Mouse (Mus musculus) spleen, postnatal 10 days (tissue): Measurements from ENCODE around the gene Lce1h.

ENCODE experiments used
- DNase-seq, 2 experiments: peaks; one replicate each; pipeline ENCODE4 v3.0.0; 2021 to 2022; ENCODE audit warnings: low spot score in 2 of 2

Gene Lce1h

DNA sequence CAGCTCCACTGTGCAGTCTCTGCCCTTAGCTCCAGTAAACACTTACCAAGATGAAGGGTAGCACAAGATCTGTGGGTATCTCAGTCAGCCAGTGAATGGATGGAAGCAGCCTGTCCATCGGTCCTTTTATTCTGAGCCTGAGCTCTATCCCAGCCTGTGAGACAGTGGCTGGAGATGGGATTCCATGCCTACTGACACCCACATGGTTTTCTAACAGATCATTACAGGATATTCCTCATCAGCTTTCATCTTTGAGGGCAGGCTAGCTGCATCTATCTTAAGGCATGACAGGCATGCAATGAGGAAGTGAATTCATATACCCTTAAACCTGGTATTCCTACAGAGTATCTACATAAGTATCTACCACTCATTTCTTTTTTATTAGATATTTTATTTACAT, at the start of gene Lce1h:
Gene Lce1h (minus strand): TSS at position 101 of the 400 bp plus-strand sequence.
- DNase-seq = no peak

DNA sequence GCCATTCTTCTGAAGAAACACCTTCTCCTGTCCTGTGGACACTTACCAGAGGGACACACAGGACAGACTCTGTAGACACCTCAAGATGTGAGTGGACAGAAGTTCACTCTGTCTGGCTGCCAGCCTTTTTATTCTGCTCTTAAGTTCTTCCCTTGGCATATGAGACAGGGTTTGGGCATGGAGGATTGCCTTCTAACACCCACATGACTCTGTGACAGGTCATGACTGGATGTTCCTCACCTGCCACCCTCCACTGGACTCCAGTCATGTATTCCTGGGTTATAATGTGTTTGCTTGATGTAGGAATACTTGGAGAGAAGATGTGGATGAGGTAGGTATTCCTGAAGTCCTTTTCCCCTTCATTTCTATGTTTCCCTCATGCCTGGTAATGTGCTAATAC, 42.9 kb upstream of the Lce1h start, which contains the start of gene Lce1k:
Gene Lce1k (minus strand): TSS at position 101 of the 400 bp plus-strand sequence.
- no peak for DNase-seq

DNA sequence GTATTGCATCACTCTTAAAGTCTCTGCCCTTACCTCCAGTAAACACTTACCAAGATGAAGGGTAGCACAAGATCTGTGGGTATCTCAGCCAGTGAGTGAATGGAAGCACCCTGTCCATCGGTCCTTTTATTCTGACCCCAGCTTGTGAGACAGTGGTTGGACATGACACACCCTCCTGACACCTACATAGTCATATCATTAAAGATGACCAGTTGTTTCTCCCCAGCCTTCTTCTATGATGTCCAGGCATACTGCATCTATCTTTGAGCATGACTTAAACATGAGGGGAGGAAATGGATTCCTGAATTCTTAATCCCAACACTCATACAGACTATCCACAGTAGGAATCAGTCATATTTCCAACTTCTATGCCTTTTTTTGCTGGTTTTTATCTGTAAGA, 25.5 kb upstream of the Lce1h start, which contains the start of gene Lce1j:
Gene Lce1j (minus strand): TSS at position 101 of the 400 bp plus-strand sequence.
- no peak for DNase-seq

DNA sequence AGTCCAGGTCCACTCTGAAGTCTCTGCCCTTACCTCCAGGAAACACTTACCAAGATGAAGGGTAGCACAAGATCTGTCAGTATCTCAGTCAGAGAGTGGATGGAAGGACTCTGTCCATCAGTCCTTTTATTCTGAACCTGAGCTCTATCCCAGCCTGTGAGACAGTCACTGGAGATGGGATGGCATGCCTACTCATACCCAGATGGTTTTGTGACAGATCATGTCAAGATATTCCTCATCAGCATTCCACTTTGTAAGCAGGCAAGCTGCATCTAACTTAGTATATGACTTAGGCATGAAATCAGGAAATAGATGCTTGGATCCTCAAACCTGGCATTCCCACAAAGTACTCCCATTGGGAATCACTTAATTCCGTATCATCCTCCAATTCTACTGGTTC, 13.9 kb upstream of the Lce1h start, which contains the start of gene Lce1i:
Gene Lce1i (minus strand): TSS at position 101 of the 400 bp plus-strand sequence.
- no peak for DNase-seq

DNA sequence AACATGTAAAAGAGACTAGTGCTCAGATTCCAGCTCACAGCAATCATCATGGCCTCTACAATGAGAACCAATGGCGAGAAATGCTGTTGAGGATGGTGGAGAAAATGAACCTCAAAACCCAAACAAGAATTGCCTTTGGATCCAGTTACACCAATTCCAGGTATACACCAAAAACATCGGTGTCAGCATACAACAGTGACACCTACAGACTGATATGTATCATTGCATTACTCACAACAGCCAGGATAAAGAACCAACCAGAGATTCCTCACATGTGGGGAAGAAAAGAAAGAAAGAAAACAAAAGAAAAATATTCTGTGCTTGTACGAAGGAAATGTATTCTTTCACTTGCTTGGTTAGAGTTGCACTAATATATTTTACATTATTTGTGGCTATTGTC, 6.7 kb upstream of the Lce1h start:
- DNase-seq = no peak

DNA sequence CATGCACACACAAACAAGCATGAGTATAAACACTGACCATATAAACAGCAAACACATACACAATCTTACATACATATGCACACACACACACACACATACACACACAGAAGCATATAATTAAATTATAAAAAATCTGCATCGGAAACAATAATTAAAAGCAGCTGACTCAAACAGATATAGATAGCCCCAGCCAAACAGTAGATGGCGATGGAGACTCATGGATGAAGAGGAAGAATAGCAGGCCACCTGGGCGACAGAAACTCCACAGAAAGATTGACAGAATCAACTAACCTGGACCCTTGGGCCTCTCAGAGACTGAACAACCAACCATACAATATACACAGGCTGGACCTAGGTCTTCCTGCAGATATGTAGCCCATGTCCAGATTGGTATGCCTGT, 11.7 kb downstream of the Lce1h start:
- DNase-seq = no peak

DNA sequence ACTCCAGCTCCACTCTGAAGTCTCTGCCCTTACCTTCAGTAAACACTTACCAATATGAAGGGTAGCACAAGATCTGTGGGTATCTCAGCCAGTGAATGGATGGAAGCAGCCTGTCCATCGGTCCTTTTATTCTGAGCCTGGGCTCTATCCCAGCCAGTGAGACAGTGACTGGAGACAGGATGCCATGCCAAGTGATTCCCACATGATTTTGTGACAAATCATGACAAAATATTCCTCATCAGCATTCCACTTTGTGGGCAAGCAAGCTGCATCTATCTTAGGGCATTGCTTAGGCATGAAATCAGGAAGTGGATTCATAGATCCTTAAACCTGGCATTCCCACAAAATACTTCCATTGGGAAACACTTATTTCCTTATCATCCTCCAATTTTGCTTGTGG, 12.6 kb downstream of the Lce1h start, which contains the start of gene Lce1g:
Gene Lce1g (minus strand): TSS at position 101 of the 400 bp plus-strand sequence.
- no peak for DNase-seq

DNA sequence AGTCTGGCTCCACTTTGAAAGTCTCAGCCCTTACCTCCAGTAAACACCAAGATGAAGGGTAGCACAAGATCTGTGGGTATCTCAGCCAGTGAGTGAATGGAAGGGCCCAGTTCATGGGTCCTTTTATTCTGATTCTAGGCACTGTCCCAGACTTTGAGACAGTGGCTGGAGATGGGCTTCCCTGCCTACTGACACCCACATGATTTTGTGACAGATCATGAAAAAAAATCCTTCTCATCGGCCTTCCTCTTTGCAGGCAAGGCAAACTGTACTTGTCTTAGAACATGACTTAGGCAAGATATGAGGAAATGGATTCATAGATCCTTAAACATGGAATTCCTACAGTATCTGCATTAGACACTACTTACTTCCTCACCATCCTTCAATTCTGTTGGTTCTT, 25.9 kb downstream of the Lce1h start, which contains the start of gene Gm38119:
Gene Gm38119 (minus strand): TSS at position 101 of the 400 bp plus-strand sequence.
- DNase-seq = no peak

DNA sequence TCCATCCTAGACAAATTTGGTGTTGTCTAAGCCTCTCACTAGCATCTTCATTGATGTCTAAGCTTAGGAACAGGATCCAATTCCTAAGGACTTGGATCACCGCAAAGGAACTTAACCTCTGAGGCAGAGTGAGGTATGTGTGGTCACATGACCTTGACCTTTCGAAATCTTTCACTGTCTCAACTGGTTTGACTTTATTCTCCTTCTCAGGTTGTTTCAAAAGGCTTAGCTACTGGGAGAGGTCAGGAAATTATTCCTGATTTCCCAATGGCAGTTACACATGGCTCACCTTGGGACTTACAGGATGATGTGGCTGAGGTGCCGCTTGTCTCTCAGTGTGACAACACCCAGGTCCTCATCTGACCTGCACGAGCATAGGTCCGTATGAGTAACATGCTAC, 42.2 kb downstream of the Lce1h start:
- no peak for DNase-seq

DNA sequence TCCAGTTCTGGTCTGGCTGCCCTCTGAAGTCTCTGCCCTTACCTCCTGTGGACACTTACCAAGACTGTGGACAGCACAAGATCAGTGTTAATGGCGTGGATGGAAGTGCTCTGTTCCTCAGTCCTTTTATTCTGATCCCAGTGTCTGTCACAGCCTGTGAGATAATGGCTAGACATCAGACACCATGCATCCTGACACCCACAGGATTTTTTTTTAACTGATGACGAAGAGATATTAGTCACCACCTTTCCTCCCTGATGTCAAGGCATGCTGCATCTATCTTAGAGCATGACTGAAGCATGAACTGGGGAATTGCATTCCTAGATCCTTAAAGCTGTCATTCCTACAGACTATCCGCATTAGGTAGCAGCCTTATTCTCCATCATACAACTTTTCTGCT, 44.6 kb downstream of the Lce1h start, which contains the start of gene Lce1f:
Gene Lce1f (minus strand): TSS at position 101 of the 400 bp plus-strand sequence.
- DNase-seq = no peak

DNA sequence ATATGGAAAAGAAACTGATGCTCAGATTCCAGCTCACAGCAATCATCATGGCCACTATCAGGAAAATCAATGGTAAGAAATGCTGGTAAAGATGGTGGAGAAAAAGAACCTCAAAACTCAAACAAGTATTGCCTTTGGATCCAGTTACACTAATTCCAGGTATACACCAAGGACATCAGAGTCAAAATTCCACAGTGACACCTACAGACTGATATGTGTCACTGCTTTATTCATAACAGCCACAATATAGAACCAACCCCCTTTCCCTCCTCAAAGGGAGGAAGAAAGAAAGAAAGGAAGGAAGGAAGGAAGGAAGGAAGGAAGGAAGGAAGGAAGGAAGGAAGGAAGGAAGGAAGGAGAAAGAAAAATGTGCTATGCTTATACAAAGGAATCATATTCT, 49.7 kb downstream of the Lce1h start:
- no peak for DNase-seq
